22 mouse cellular contexts compared by ENCODE assay signal in the genomic region with DNA sequence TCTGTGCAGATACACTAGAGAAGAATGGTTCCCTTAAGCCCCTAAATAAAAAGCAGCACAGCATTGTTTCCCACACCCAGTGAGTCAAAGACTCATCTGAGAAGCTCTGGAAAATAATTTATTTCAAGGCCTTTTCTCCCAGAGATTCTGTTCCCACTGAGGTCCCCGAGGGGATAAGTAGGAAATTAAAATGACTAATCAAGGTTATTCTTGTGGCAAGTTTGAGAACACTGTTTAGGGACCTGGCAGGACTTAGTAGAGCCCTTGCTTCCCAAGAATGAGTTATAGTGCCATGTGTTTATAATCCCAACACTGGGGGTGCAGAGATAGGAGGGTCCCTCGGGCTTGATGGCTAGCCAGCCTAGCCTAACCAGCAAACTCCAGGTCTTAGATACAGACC.
DNase-seq lines count a peak whose midpoint lies in the region; ATAC-seq lines count a peak whose summit lies in the region.
"Had no signal": no experiment of that assay in that cellular context is flagged by ENCODE, and none has a peak within 500 bp of the region (broad histone marks: within the 10 kb centered on the region; RNA-seq: fewer than 3 reads in every experiment).

No protein-coding gene starts in this region.

- H3K4me3 ChIP-seq in heart, embryonic 13.5 days, result no peak overlapping the region
- no peak overlapping the region for H3K4me3 ChIP-seq in liver, embryonic 13.5 days (replicated peaks)
- H3K4me3 ChIP-seq: forebrain, embryonic 10.5 days; hindbrain, embryonic 10.5 days; limb, embryonic 12.5 days; lung, embryonic 15.5 days; neural tube, embryonic 15.5 days had no signal

- no peak for ATAC-seq in heart, embryonic 13.5 days (ENCODE audit: extremely low read depth, insufficient number of reproducible peaks, low FRiP score, low TSS enrichment)
- no peak for ATAC-seq in liver, embryonic 13.5 days (ENCODE audit: low read depth)
- ATAC-seq: forebrain, postnatal 0 days; hindbrain, postnatal 0 days; intestine, postnatal 0 days; midbrain, embryonic 16.5 days had no signal

- no peaks in the 10 kb centered on the region for H3K9me3 ChIP-seq in heart, embryonic 13.5 days
- no peaks in the 10 kb centered on the region for H3K9me3 ChIP-seq in liver, embryonic 13.5 days (replicated peaks)
- H3K9me3 ChIP-seq: forebrain, embryonic 10.5 days; hindbrain, embryonic 10.5 days; limb, embryonic 12.5 days; lung, embryonic 15.5 days; neural tube, embryonic 15.5 days had no signal

- H3K4me2 ChIP-seq in heart, embryonic 13.5 days, result no peak overlapping the region
- peak overlapping the region; percentile 25; the same call in 1 of the 2 replicates for H3K4me2 ChIP-seq in liver, embryonic 13.5 days
- H3K4me2 ChIP-seq: limb, embryonic 12.5 days; lung, embryonic 15.5 days; neural tube, embryonic 15.5 days had no signal

- 0 out of 2 replicates have a peak overlapping the region, but pooled peaks have one; percentile 5 for H3K27ac ChIP-seq in heart, embryonic 13.5 days (replicated peaks)
- H3K27ac ChIP-seq in liver, embryonic 13.5 days, result no peak overlapping the region
- H3K27ac ChIP-seq: forebrain, embryonic 10.5 days; hindbrain, embryonic 10.5 days; hindbrain, postnatal 0 days; limb, embryonic 12.5 days; neural tube, embryonic 15.5 days had no signal

- no peak overlapping the region for H3K9ac ChIP-seq in heart, embryonic 13.5 days
- no peak overlapping the region for H3K9ac ChIP-seq in liver, embryonic 13.5 days
- H3K9ac ChIP-seq: forebrain, postnatal 0 days; limb, embryonic 12.5 days; lung, embryonic 15.5 days; neural tube, embryonic 15.5 days had no signal

- intact Hi-C loops in heart, postnatal 14 days (cut with DNase I), result no loop called here
- intact Hi-C loops in left cerebral cortex, postnatal 14 days (cut with DNase I), result no loop called here

- peaks cover 91% of the 10 kb centered on the region for H3K36me3 ChIP-seq in heart, embryonic 13.5 days
- H3K36me3 ChIP-seq in liver, embryonic 13.5 days, result no peaks in the 10 kb centered on the region
- H3K36me3 ChIP-seq: forebrain, embryonic 10.5 days; hindbrain, embryonic 10.5 days had no signal

- peaks cover 62% of the 10 kb centered on the region for H3K4me1 ChIP-seq in heart, embryonic 13.5 days
- peaks cover 12% of the 10 kb centered on the region for H3K4me1 ChIP-seq in liver, embryonic 13.5 days (replicated peaks)

- peak; percentile 14 for DNase-seq in adrenal gland, postnatal 14 days
- DNase-seq in adrenal gland, adult 18-20 months (ENCODE audit: low spot score in 2 of 2), result no peak
- DNase-seq in heart, postnatal 14 days, result no peak
- DNase-seq in liver, embryonic 13.5 days, result no peak
- no peak for DNase-seq in liver
- DNase-seq in left cerebral cortex, postnatal 14 days (ENCODE audit: low spot score in 2 of 2), result no peak
- DNase-seq: cerebellum, adult 8-10 months; forebrain, postnatal 0 days; lung, postnatal 4 days; right cerebral cortex, postnatal 14 days; thymus, adult 18-20 months; thymus, postnatal 4 days had no signal

- 55% methylated on average over 2 of the region's 2 CpGs for WGBS in heart, embryonic 13.5 days
- WGBS in liver, embryonic 13.5 days (ENCODE audit: insufficient replicate concordance), result 44% methylated on average over 2 of the region's 2 CpGs

- H3K27me3 ChIP-seq in heart, embryonic 13.5 days (replicated peaks), result no peaks in the 10 kb centered on the region
- no peaks in the 10 kb centered on the region for H3K27me3 ChIP-seq in liver, embryonic 13.5 days
- H3K27me3 ChIP-seq: CH12.LX; limb, embryonic 12.5 days; lung, embryonic 15.5 days; neural tube, embryonic 15.5 days had no signal
